Mouse (Mus musculus): ENCODE measurements around the gene Iqce. TPM values are rescaled to one million over a fixed set of nuclear protein-coding genes. Genes with fewer than 3 reads are reported as not detected.
A peak's percentile ranks its signal among the peaks of the same experiment; 100 is the strongest.

The Iqce gene
- polyA plus RNA-seq, 1 experiment: 27.9 TPM

GRCm38 (mm10) chr5:140621092-140621491, 81.1 kb downstream of the Iqce start:
- TF ChIP-seq CTCF (IDR thresholded peaks at IDR 0.05; ENCODE audit: borderline replicate concordance, insufficient read depth, low read length) (no peak), POLR2A (IDR thresholded peaks at IDR 0.05; ENCODE audit: low read depth, low read length) (no peak)
- Histone ChIP-seq H3K4me3 (ENCODE audit: insufficient read depth, low read length) (no peak overlapping the region), H3K27ac (ENCODE audit: insufficient read depth, low read length) (0 out of 2 replicates have a peak overlapping the region, but pooled peaks have one; percentile 39), H3K4me1 (ENCODE audit: control insufficient read depth, insufficient read depth, low read length) (peaks cover 2% of the 10 kb centered on the region; the same call in 1 of the 2 replicates)

- no peak overlapping the region for H3K4me3 ChIP-seq (ENCODE audit: insufficient read depth, low read length)
- H3K4me1 ChIP-seq (ENCODE audit: control insufficient read depth, insufficient read depth, low read length): peaks cover 2% of the 10 kb centered on the region; the same call in 1 of the 2 replicates
- TF ChIP-seq CTCF (IDR thresholded peaks at IDR 0.05; ENCODE audit: borderline replicate concordance, insufficient read depth, low read length) (no peak), POLR2A (IDR thresholded peaks at IDR 0.05; ENCODE audit: low read depth, low read length) (no peak)
- H3K27ac ChIP-seq (ENCODE audit: insufficient read depth, low read length): peak overlapping the region; percentile 16; the same call in 1 of the 2 replicates
Observed at GRCm38 (mm10) chr5:140619895-140620736, 82.1 kb downstream of the Iqce start.

- TF ChIP-seq POLR2A (IDR thresholded peaks at IDR 0.05; ENCODE audit: low read depth, low read length) (no peak), CTCF (IDR thresholded peaks at IDR 0.05; ENCODE audit: borderline replicate concordance, insufficient read depth, low read length) (peak; percentile 77)
- Histone ChIP-seq H3K4me3 (ENCODE audit: insufficient read depth, low read length) (no peak overlapping the region), H3K4me1 (ENCODE audit: control insufficient read depth, insufficient read depth, low read length) (peaks cover 2% of the 10 kb centered on the region; the same call in 1 of the 2 replicates), H3K27ac (ENCODE audit: insufficient read depth, low read length) (no peak overlapping the region)
Observed at GRCm38 (mm10) chr5:140619151-140619771, 82.9 kb downstream of the Iqce start.

- TF ChIP-seq POLR2A (IDR thresholded peaks at IDR 0.05; ENCODE audit: low read depth, low read length) (no peak), CTCF (IDR thresholded peaks at IDR 0.05; ENCODE audit: borderline replicate concordance, insufficient read depth, low read length) (no peak)
- H3K27ac ChIP-seq (ENCODE audit: insufficient read depth, low read length): no peak overlapping the region
- no peak overlapping the region for H3K4me3 ChIP-seq (ENCODE audit: insufficient read depth, low read length)
Observed at GRCm38 (mm10) chr5:140617714-140618113, 84.5 kb downstream of the Iqce start.

GRCm38 (mm10) chr5:140616691-140617090, 85.5 kb downstream of the Iqce start:
- H3K4me1 ChIP-seq (ENCODE audit: control insufficient read depth, insufficient read depth, low read length): peaks cover 2% of the 10 kb centered on the region; the same call in 1 of the 2 replicates
- TF ChIP-seq POLR2A (IDR thresholded peaks at IDR 0.05; ENCODE audit: low read depth, low read length) (no peak), CTCF (IDR thresholded peaks at IDR 0.05; ENCODE audit: borderline replicate concordance, insufficient read depth, low read length) (no peak)
- H3K4me3 ChIP-seq (ENCODE audit: insufficient read depth, low read length): no peak overlapping the region
- H3K27ac ChIP-seq (ENCODE audit: insufficient read depth, low read length): no peak overlapping the region

More at GRCm38 (mm10) chr5:140617714-140618113, 84.5 kb downstream of the Iqce start:
- peaks cover 2% of the 10 kb centered on the region; the same call in 1 of the 2 replicates for H3K4me1 ChIP-seq (ENCODE audit: control insufficient read depth, insufficient read depth, low read length)

- peaks cover 2% of the 10 kb centered on the region; the same call in 1 of the 2 replicates for H3K4me1 ChIP-seq (ENCODE audit: control insufficient read depth, insufficient read depth, low read length)
- no peak overlapping the region for H3K4me3 ChIP-seq (ENCODE audit: insufficient read depth, low read length)
- TF ChIP-seq POLR2A (IDR thresholded peaks at IDR 0.05; ENCODE audit: low read depth, low read length) (no peak), CTCF (IDR thresholded peaks at IDR 0.05; ENCODE audit: borderline replicate concordance, insufficient read depth, low read length) (no peak)
- no peak overlapping the region for H3K27ac ChIP-seq (ENCODE audit: insufficient read depth, low read length)
Observed at GRCm38 (mm10) chr5:140616110-140616503, 86.1 kb downstream of the Iqce start.

GRCm38 (mm10) chr5:140615321-140616109, 86.7 kb downstream of the Iqce start:
- H3K27ac ChIP-seq (ENCODE audit: insufficient read depth, low read length): no peak overlapping the region
- no peak overlapping the region for H3K4me3 ChIP-seq (ENCODE audit: insufficient read depth, low read length)
- TF ChIP-seq CTCF (IDR thresholded peaks at IDR 0.05; ENCODE audit: borderline replicate concordance, insufficient read depth, low read length): no peak
- no peak for TF ChIP-seq POLR2A (IDR thresholded peaks at IDR 0.05; ENCODE audit: low read depth, low read length)
- H3K4me1 ChIP-seq (ENCODE audit: control insufficient read depth, insufficient read depth, low read length): no peaks in the 10 kb centered on the region; the same call in none of the 2 replicates

GRCm38 (mm10) chr5:140614837-140615236, 87.3 kb downstream of the Iqce start:
- Histone ChIP-seq H3K4me1 (ENCODE audit: control insufficient read depth, insufficient read depth, low read length) (no peaks in the 10 kb centered on the region; the same call in 1 of the 2 replicates), H3K27ac (ENCODE audit: insufficient read depth, low read length) (no peak overlapping the region), H3K4me3 (ENCODE audit: insufficient read depth, low read length) (no peak overlapping the region)
- TF ChIP-seq POLR2A (IDR thresholded peaks at IDR 0.05; ENCODE audit: low read depth, low read length): no peak
- no peak for TF ChIP-seq CTCF (IDR thresholded peaks at IDR 0.05; ENCODE audit: borderline replicate concordance, insufficient read depth, low read length)

- Histone ChIP-seq H3K4me3 (ENCODE audit: insufficient read depth, low read length) (no peak overlapping the region), H3K4me1 (ENCODE audit: control insufficient read depth, insufficient read depth, low read length) (peaks cover 3% of the 10 kb centered on the region; the same call in 1 of the 2 replicates), H3K27ac (ENCODE audit: insufficient read depth, low read length) (no peak overlapping the region)
- TF ChIP-seq POLR2A (IDR thresholded peaks at IDR 0.05; ENCODE audit: low read depth, low read length) (no peak), CTCF (IDR thresholded peaks at IDR 0.05; ENCODE audit: borderline replicate concordance, insufficient read depth, low read length) (no peak)
Observed at GRCm38 (mm10) chr5:140614141-140614540, 88.0 kb downstream of the Iqce start.

All from embryonic fibroblast, embryonic 13.5 days (primary cell).